Mouse (Mus musculus): ENCODE results near the gene Brdt. TPM values are rescaled to one million over a fixed set of nuclear protein-coding genes. Genes with fewer than 3 reads are reported as not detected.

The Brdt gene
- total RNA-seq (2017), result 0.73 TPM in 1 of 2 replicates, not detected in the other

GRCm38 (mm10) chr5:107330916-107331421 is at the start of gene Brdt:
Gene Brdt (plus strand): TSS chr5:107331159.
- no peak for ATAC-seq (replicated peaks; ENCODE audit: low read depth, poor library complexity, severe bottlenecking)

GRCm38 (mm10) chr5:107282561-107283307 is 48.2 kb upstream of the Brdt start:
- ATAC-seq (replicated peaks; ENCODE audit: low read depth, poor library complexity, severe bottlenecking), result no peak

GRCm38 (mm10) chr5:107283935-107284524 is 46.9 kb upstream of the Brdt start:
- ATAC-seq (replicated peaks; ENCODE audit: low read depth, poor library complexity, severe bottlenecking), result no peak

- no peak for ATAC-seq (replicated peaks; ENCODE audit: low read depth, poor library complexity, severe bottlenecking)
Observed at GRCm38 (mm10) chr5:107285563-107285962, 45.4 kb upstream of the Brdt start.

GRCm38 (mm10) chr5:107287254-107287907 is 43.6 kb upstream of the Brdt start:
- peak; percentile 43; the same call in 1 of the 2 replicates for ATAC-seq (replicated peaks; ENCODE audit: low read depth, poor library complexity, severe bottlenecking)

- ATAC-seq (replicated peaks; ENCODE audit: low read depth, poor library complexity, severe bottlenecking), result no peak
Observed at GRCm38 (mm10) chr5:107287908-107288267, 43.1 kb upstream of the Brdt start.

- ATAC-seq (replicated peaks; ENCODE audit: low read depth, poor library complexity, severe bottlenecking), result peak; percentile 24
Observed at GRCm38 (mm10) chr5:107288427-107289233, 42.3 kb upstream of the Brdt start.

GRCm38 (mm10) chr5:107289234-107289764 is 41.7 kb upstream of the Brdt start, which contains the start of gene Tgfbr3:
Gene Tgfbr3 (minus strand): TSS chr5:107289629.
- ATAC-seq (replicated peaks; ENCODE audit: low read depth, poor library complexity, severe bottlenecking), result peak; percentile 66

GRCm38 (mm10) chr5:107289986-107290385 is 41.0 kb upstream of the Brdt start:
- ATAC-seq (replicated peaks; ENCODE audit: low read depth, poor library complexity, severe bottlenecking), result no peak

GRCm38 (mm10) chr5:107294041-107294440 is 36.9 kb upstream of the Brdt start:
- no peak for ATAC-seq (replicated peaks; ENCODE audit: low read depth, poor library complexity, severe bottlenecking)

- peak; percentile 64 for ATAC-seq (replicated peaks; ENCODE audit: low read depth, poor library complexity, severe bottlenecking)
Observed at GRCm38 (mm10) chr5:107295061-107295816, 35.7 kb upstream of the Brdt start.

- 0 out of 2 replicates have a peak, but pooled peaks have one; percentile 27 for ATAC-seq (replicated peaks; ENCODE audit: low read depth, poor library complexity, severe bottlenecking)
Observed at GRCm38 (mm10) chr5:107295817-107296511, 35.0 kb upstream of the Brdt start.

GRCm38 (mm10) chr5:107296512-107297322 is 34.2 kb upstream of the Brdt start:
- no peak for ATAC-seq (replicated peaks; ENCODE audit: low read depth, poor library complexity, severe bottlenecking)

GRCm38 (mm10) chr5:107298854-107299253 is 32.1 kb upstream of the Brdt start:
- no peak for ATAC-seq (replicated peaks; ENCODE audit: low read depth, poor library complexity, severe bottlenecking)

- ATAC-seq (replicated peaks; ENCODE audit: low read depth, poor library complexity, severe bottlenecking), result peak; percentile 72
Observed at GRCm38 (mm10) chr5:107303350-107303861, 27.6 kb upstream of the Brdt start.

- ATAC-seq (replicated peaks; ENCODE audit: low read depth, poor library complexity, severe bottlenecking), result no peak
Observed at GRCm38 (mm10) chr5:107304117-107304825, 26.7 kb upstream of the Brdt start.

GRCm38 (mm10) chr5:107307432-107307831 is 23.5 kb upstream of the Brdt start:
- ATAC-seq (replicated peaks; ENCODE audit: low read depth, poor library complexity, severe bottlenecking), result no peak

Data from common myeloid progenitor, adult 5-6 weeks (primary cell).